Mouse (Mus musculus) yolk sac, embryonic 10.5 days (tissue): Measurements from ENCODE around the gene Hoxd13.

Source experiments
- DNase-seq: peaks from one replicate; pipeline ENCODE4 v3.0.0-alpha.2; 2017; ENCODE audit warnings: low spot score

Hoxd13 gene

DNA sequence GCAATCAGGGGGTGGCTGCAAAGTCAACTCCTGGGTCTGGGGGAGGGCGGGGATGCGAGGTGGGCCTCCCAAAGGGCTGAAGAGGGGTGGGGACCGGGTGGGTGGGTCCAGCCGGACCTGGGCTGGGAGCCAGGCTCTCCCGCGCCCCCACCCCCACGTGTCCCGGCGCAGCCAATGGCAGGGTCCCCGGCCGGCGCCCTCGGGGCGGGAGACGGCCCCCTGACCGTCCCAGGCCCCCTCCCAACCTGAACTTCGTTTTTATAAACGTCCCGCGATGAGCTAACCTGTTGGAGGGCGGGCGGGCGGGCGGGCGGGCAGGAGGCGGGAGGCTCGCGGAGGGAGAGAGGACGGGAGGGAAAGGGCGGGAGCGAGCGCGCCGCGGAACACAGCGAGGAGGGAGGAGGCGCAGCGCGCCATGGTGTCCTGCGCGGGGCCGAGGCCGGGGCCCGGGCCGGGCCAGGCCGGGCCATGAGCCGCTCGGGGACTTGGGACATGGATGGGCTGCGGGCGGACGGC, at the start of gene Hoxd13:
TSS of gene Hoxd13 (plus strand) at position 469 of the 516 bp plus-strand sequence.
- no peak for DNase-seq

- DNase-seq = no peak
Observed at GRCm38 (mm10) chr2:74619676-74620246, 48.3 kb upstream of the Hoxd13 start.

DNA sequence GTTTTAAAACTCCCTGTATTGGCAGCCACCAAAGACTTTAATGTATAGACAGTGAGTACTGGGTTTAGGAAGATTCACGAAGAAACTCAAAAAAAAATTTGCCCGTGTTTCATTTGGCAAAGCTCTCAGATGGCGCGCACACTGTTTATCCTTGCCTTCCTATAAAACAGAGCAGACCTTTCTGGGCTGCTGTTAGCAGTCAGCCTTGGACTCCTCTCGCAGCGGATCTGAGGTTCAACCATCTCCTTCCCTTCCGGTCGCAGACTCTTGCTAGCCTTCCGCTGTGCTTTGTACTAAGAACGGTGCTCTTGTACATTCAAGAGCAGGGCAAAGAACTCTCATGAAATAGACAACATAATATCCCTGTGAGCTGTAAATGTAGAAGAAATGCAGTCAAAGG, 47.7 kb upstream of the Hoxd13 start:
- DNase-seq = no peak

- DNase-seq = no peak
Observed at GRCm38 (mm10) chr2:74635412-74635811, 32.7 kb upstream of the Hoxd13 start.

- DNase-seq = no peak
Observed at GRCm38 (mm10) chr2:74642431-74642830, 25.7 kb upstream of the Hoxd13 start.

GRCm38 (mm10) chr2:74645631-74646030, 22.5 kb upstream of the Hoxd13 start:
- no peak for DNase-seq

GRCm38 (mm10) chr2:74647082-74647864, 20.8 kb upstream of the Hoxd13 start:
- DNase-seq = no peak

DNA sequence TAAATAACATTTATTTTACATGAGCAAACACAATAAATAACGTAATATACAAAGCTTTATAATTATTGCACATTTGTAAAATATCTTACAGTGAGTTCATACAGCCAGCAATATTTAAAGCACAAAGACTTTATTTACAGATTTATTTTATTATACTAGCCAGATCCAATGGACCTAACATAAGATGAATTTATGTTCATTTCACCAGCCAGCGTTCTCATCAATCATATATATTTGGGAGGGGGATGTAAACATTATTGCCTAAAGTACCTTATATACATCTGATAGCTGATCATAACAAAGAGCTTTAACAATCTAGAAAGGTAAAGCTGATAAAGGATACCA, 15.1 kb upstream of the Hoxd13 start:
- no peak for DNase-seq

DNA sequence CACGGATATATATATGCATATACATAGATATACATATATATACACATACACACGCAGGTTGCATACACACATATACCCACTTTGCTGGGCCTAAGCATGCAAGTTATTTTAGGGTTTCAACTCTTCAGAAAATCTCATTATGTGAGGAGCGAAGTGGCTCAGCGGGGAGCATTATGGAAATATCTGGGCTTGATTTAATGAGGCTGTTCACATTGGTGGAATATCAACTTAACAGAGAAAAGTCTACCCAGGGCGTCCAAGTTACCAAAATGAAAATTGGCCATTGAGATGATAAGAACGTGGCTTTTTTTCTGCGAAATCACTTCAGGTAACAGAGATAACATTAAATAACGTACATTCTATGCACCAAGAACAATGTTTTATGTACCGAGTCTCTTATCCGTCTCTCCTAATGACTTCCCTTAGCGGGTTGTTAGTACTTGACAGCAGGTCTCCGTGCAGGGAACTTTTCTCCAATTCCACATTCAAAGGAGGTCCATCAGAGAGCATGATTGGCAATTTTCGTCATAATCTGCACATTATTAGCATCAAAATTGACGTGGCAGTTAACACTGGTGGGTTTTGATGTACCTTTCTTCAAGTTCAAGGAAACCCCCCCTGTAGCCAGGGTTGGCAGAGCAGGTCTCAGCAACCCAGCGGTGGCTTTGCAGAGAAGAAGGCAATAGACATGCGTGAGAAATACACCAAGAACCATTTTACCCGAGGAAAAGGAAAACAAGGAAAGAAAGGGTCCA, 14.2 kb upstream of the Hoxd13 start:
- DNase-seq = no peak

DNA sequence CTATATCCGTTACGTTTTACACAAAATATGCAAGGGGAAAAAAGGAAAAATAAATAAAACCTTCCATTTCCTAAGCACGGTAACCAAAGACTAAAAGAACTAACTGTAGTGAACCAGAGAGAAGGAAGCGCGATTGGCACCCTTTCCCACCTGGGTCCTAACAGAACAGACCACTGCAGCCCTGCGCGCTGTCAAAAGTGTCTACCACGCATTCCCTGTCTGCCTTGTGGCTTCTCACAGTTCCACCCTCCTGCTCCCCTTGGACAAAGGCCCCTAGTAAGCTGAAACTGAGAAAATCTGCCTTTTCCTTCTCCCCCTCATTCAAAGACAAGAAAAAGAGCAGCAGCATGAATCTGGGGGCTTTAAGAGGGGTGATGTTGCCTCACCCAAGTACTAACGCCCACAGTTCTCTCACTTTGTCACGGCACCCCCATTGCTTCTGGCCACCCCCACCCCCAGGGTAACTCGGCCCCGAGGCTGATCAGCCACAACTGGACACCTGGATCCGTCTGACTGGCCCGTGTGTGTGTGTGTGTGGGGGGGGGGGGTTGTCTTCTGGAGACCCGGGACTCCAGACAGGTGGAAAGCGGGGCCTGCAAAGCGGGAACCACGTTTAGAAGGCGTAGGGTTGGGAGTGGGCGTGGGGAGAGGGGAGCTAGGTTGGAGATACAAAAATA, 13.2 kb upstream of the Hoxd13 start:
- no peak for DNase-seq

DNA sequence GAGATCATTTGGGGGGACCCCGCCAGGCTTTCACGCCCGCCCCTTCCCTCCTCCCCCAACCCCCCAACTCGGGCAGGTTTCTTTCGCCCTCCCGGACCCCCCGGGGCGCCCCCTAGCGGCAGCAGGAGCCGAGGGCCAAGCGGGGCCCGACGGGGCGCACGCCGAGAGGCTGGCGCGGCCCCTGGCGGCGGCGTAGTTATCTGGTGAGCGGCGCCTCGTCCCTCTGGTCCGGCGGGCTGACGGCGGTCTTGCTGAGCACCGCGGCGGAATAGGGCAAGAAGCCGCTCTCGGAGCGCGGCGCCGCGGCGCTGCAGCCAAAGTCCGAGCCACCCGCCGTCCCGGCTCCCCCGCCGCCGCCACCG, 12.7 kb upstream of the Hoxd13 start:
- DNase-seq = peak; percentile 8

DNA sequence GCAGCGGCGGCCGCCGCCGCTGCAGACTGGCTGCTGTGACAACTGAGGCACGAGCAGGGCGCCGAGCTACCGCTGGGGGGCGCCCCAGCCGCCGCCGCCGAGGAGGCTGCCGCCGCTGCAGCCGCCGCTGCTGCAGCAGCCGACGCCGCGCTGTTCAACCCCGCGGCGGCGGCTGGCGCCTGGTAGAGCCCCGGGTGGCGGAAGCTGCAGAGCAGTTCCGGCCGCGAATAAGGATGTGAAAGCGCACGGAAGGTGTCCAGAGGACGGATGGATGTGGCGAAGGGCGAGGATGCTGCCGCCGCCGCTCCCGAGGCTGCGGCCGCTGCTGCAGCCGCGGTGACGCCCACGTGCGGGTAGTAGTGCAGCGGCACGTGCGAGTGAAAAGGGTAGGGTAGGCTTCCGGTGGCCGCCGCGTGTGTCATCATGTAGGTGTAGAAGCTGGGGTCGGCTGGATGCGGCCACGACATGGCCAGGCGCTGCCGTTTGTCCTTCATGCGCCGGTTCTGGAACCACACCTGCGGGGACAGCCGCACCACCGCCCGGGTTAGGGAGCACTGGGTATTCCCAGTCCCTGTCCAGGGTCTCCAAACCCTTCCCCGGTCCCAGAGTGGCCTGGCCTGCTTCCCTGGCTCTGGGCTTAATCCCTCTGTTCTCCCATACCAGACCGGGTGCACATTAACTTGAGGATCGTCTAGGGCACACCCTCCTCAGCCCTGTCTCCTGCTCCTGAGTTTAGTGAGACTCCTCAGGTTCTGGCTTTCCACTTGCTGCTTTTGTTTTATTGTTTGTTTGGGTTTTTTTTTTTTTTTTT, 12.1 kb upstream of the Hoxd13 start:
- peak; percentile 34 for DNase-seq

- DNase-seq = peak; percentile 6
Observed at GRCm38 (mm10) chr2:74656632-74657021, 11.5 kb upstream of the Hoxd13 start.

GRCm38 (mm10) chr2:74657251-74658023, 10.7 kb upstream of the Hoxd13 start:
- DNase-seq = peak; percentile 29

DNA sequence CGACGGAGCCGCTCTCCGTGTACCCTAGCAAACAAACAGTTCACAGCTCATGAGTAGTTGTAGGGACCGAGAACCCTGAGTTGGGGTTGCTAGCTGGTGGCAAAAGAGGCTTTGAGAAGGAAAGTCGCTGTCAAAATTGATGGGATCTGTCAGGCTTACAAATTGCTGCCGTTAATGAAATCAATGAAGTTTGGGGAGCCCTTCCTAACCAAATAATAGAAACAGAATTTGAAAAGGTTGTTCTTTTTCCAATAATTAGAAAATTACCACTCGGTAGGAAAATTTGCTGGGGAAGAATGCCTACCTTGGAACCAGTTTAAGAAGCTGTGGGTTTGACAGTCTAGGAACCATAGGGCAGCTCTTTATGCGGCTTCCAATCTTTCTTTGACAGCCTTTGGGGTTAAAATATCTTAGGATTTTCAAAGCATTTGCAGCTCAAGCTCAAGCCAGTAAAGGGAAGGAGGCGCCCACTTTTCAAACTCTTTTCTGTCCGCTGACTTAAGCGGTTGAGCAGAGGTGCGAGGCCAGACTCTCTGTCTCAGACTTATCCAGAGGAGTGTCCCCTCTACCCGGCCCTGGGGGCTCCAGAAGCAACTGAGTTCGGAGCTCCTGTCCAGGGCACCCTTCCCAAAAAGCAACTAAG, 10.0 kb upstream of the Hoxd13 start:
- no peak for DNase-seq

DNA sequence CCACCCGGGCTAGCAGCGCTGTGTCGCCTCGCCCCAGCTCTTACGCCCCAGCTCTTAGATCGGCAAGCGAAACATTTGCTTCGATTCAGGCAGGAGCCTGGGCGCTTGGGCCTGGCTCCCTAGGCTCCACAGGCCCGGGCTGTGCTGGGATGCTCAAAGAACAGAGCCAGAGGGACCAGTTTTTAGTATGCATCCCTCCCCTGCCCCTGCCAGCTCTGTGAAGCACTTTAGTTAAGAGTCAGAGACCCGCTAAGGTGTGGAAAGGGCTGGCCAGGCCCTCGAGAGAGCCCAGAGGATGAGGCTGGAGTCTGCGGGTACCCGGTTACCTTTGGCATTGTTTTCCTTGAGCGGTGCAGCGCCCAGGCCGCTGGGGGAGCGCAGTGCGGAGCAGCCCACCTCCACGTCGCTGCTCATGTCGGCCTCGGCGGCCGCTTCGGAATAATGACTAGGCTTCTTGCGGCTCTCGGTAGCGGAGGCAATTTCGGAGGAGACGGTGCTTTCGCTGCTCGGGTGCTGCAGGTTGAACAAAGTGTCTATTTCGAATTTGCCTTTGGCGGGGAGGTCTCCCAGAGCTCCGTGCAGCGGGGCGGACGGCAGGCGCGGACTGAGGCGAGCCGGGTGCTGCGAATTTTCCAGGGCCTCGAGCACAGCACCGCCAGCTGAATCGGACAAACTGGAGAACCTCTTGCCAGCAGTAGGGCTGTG, 9.3 kb upstream of the Hoxd13 start:
- DNase-seq = peak; percentile 16

- peak; percentile 3 for DNase-seq
Observed at GRCm38 (mm10) chr2:74659507-74660005, 8.6 kb upstream of the Hoxd13 start, which contains the start of gene Evx2. Gene Evx2 (minus strand): TSS chr2:74659557.

DNA sequence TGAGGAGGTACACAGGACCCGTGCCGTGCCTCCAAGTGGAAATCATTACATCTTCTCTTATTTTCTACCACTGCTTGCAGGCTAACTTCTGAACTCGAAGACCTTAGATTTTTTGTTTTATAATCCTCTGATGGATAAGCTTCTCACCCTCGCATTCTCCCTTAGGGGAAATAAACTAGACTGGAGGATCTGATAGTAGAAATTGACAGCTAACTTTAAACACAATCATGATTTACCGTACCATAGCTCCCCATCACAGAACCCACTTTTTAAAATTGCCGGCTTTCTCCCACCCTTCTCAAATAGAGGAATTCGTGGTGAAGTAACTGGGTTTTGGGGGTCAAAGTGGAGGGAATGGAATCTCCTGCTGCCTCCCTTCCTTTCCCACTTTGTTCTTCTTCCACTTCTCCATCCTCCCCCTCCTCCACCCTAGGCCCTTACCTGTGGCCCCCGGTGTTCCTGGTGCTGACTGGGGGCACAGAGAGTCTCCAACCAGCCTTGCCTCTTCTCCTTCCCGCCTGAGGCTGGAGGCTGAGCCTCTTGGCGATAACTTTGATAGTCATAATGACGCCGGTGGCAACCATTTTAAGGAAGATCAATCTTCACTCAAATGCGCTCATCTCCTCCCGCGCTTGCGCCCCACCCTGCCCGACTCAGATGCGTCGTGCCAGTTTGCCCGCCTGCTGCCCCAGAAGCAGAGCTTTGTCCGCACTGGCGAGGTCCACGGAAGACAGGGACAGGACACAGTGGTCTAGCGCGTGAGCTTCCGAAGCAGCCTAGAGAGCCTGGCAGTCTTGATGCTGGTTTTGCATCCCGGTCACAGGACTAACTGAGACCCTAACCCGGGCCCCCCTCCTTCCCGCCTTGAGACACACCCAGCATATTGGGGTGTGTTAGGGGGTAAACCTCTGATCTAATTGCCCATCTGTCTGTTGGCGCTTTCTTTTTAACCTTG, 7.4 kb upstream of the Hoxd13 start:
- peak; percentile 6 for DNase-seq
